Mouse (Mus musculus): ENCODE measurements at regions not wholly inside any gene's neighbourhood (a gene's known extent, or its start where the extent isn't known, plus 50 kb on each side); places are given as distances from the start of the nearest gene placed in this dataset.

DNA sequence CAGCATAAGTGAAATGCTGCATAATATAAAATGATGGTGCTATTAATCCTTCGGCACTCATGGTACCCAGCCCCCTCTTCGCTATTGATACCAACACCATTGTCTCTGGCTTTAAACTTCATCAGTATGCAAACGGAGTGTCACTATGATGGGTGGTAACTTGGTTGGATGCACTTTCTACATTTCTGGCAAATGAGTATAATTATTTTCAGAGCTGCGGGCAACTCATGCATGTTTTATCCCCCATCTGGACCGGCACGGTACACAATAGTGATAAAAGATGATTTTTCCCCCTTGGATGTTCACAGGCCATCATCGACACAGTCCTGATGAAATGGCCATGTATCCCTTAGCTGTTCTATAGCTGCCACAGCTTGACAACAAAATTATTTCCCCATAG, 503.9 kb upstream of the Smim15 start:
- no peaks in the 10 kb centered on the region for H3K27me3 ChIP-seq (ENCODE audit: control insufficient read depth, insufficient read depth, low read length)
- H3K4me3 ChIP-seq (replicated peaks; ENCODE audit: insufficient read depth, low read depth, low read length) = no peak overlapping the region
- 42% methylated on average over 7 of the region's 7 CpGs for WGBS
- no peaks in the 10 kb centered on the region; the same call in 1 of the 2 replicates for H3K4me1 ChIP-seq (ENCODE audit: control insufficient read depth, insufficient read depth, low read length)
- TF ChIP-seq POLR2A (IDR thresholded peaks at IDR 0.05; ENCODE audit: borderline replicate concordance, insufficient read depth, low read length) (no peak), CTCF (IDR thresholded peaks at IDR 0.05; ENCODE audit: borderline replicate concordance, insufficient read depth, low read depth, low read length) (no peak)
- DNase-seq = no peak
- H3K27ac ChIP-seq (ENCODE audit: insufficient read depth, low read length) = no peak overlapping the region

DNA sequence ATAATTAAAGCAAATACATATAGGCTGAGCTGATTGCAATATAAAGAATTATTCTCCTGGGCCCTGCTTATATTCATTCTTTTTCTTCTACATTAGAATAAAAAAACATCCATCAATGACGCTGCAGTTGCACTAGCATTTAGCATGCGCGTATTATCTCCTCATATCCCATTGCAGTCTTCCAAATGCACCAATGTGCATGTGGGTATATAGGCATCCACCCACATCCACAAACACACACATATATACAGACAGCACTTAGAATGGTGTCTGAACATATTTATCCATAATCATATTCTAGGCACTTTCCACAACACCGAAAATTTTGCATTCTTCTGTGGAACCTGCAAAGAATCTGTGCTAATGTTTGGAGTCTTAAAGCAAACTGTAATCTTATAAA, 504.4 kb upstream of the Smim15 start:
- DNase-seq = no peak
- TF ChIP-seq CTCF (IDR thresholded peaks at IDR 0.05; ENCODE audit: borderline replicate concordance, insufficient read depth, low read depth, low read length) = no peak
- no peak for TF ChIP-seq POLR2A (IDR thresholded peaks at IDR 0.05; ENCODE audit: borderline replicate concordance, insufficient read depth, low read length)
- no peaks in the 10 kb centered on the region for H3K27me3 ChIP-seq (ENCODE audit: control insufficient read depth, insufficient read depth, low read length)
- H3K27ac ChIP-seq (ENCODE audit: insufficient read depth, low read length) = no peak overlapping the region
- H3K4me1 ChIP-seq (ENCODE audit: control insufficient read depth, insufficient read depth, low read length) = no peaks in the 10 kb centered on the region; the same call in 1 of the 2 replicates
- WGBS = 98% methylated on average over 4 of the region's 4 CpGs
- no peak overlapping the region for H3K4me3 ChIP-seq (replicated peaks; ENCODE audit: insufficient read depth, low read depth, low read length)

DNA sequence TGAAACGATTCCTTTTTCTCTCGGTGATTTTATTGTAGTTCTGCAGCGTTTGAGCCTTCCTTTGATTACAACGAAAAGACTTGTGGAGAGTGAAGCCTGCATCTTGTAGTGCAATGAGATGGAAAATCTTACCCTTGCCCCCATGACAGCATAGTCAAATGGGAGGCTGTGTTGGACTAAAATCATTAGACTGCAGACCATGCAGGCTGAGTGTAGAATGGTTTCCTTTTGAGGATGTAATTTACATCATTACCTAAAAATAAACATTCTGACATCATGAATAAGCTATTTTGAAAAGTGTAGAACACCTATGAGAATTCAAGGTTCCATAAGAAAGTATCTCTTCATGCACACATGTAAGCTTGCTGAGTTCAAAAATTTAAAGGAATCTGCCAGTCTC, 504.9 kb upstream of the Smim15 start:
- H3K4me1 ChIP-seq (ENCODE audit: control insufficient read depth, insufficient read depth, low read length) = no peaks in the 10 kb centered on the region; the same call in 1 of the 2 replicates
- no peak for TF ChIP-seq CTCF (IDR thresholded peaks at IDR 0.05; ENCODE audit: borderline replicate concordance, insufficient read depth, low read depth, low read length)
- TF ChIP-seq POLR2A (IDR thresholded peaks at IDR 0.05; ENCODE audit: borderline replicate concordance, insufficient read depth, low read length) = no peak
- no peak for DNase-seq
- 85% methylated on average over 4 of the region's 4 CpGs for WGBS
- no peak overlapping the region for H3K27ac ChIP-seq (ENCODE audit: insufficient read depth, low read length)
- no peaks in the 10 kb centered on the region for H3K27me3 ChIP-seq (ENCODE audit: control insufficient read depth, insufficient read depth, low read length)
- H3K4me3 ChIP-seq (replicated peaks; ENCODE audit: insufficient read depth, low read depth, low read length) = no peak overlapping the region

DNA sequence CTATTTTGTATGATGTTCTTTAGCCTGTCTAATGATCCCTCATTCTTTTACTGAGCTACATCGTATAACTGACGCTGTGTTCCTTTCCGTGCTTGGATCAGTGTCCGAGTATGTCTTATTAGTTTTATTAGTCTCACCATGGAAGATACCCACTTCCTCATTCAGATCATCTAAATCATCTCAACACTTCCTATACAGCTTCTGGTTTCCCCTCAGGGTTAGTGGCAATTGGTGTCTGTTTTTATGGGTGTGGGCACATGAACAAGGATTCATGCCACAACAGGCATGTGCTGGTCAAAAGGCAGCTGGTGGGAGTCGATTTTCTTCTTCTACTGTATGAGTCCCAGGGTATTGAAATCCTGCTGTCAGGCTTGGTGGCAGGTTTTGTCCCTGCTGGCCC, 509.0 kb upstream of the Smim15 start:
- Histone ChIP-seq H3K27me3 (ENCODE audit: control insufficient read depth, insufficient read depth, low read length) (no peaks in the 10 kb centered on the region), H3K4me1 (ENCODE audit: control insufficient read depth, insufficient read depth, low read length) (no peaks in the 10 kb centered on the region), H3K27ac (ENCODE audit: insufficient read depth, low read length) (no peak overlapping the region), H3K4me3 (replicated peaks; ENCODE audit: insufficient read depth, low read depth, low read length) (no peak overlapping the region)
- no peak for DNase-seq
- TF ChIP-seq CTCF (IDR thresholded peaks at IDR 0.05; ENCODE audit: borderline replicate concordance, insufficient read depth, low read depth, low read length) = no peak
- 84% methylated on average over 5 of the region's 5 CpGs for WGBS

DNA sequence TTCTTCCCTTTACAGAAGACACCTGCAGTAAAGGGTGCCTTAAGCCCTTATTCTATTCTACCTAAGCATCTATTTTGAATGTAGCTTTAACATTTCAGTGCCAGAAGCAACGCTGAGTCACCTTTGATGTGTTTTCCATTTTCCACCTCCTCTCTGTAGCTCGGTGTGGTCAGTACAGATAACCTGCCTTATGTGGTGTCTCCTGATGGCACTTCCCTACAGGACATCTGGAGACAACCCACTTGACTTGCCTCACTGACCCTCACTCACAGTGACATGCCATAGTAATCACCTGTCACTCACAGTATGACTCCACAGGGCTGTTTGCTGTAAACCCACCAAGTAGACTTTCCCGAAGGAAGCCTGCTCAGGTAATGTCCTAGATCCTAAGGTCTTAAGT, 510.9 kb upstream of the Smim15 start:
- DNase-seq = no peak
- Histone ChIP-seq H3K4me3 (replicated peaks; ENCODE audit: insufficient read depth, low read depth, low read length) (no peak overlapping the region), H3K27me3 (ENCODE audit: control insufficient read depth, insufficient read depth, low read length) (no peaks in the 10 kb centered on the region), H3K27ac (ENCODE audit: insufficient read depth, low read length) (no peak overlapping the region), H3K4me1 (ENCODE audit: control insufficient read depth, insufficient read depth, low read length) (no peaks in the 10 kb centered on the region)
- TF ChIP-seq CTCF (IDR thresholded peaks at IDR 0.05; ENCODE audit: borderline replicate concordance, insufficient read depth, low read depth, low read length) = no peak
- no peak for TF ChIP-seq POLR2A (IDR thresholded peaks at IDR 0.05; ENCODE audit: borderline replicate concordance, insufficient read depth, low read length)
- WGBS = 69% methylated on average over 3 of the region's 3 CpGs

DNA sequence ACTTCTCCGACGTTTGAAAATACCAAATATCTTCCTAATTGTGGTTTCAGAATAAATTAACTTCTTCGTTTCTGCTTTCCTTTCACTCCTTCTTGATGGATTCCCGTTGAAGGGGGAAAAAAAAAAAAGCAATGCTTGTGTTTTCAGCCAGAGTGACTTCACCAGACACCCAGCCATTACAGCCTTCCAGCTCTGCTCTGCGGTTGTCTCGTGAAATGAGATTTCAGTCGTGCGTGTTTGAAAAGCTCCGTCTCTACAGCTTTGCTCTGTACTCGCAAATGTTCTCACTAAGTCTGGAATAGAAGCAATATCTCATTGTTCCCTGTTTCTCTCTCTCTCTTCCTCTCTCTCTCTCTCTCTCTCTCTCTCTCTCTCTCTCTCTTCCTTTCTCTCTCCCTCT, 509.6 kb upstream of the Kif2a start:
- no peak overlapping the region for H3K27ac ChIP-seq (ENCODE audit: insufficient read depth, low read length)
- TF ChIP-seq POLR2A (IDR thresholded peaks at IDR 0.05; ENCODE audit: borderline replicate concordance, insufficient read depth, low read length) = no peak
- no peak for TF ChIP-seq CTCF (IDR thresholded peaks at IDR 0.05; ENCODE audit: borderline replicate concordance, insufficient read depth, low read depth, low read length)
- no peaks in the 10 kb centered on the region for H3K27me3 ChIP-seq (ENCODE audit: control insufficient read depth, insufficient read depth, low read length)
- no peak for DNase-seq
- WGBS = 72% methylated on average over 10 of the region's 10 CpGs
- H3K4me1 ChIP-seq (ENCODE audit: control insufficient read depth, insufficient read depth, low read length) = no peaks in the 10 kb centered on the region
- H3K4me3 ChIP-seq (replicated peaks; ENCODE audit: insufficient read depth, low read depth, low read length) = no peak overlapping the region

DNA sequence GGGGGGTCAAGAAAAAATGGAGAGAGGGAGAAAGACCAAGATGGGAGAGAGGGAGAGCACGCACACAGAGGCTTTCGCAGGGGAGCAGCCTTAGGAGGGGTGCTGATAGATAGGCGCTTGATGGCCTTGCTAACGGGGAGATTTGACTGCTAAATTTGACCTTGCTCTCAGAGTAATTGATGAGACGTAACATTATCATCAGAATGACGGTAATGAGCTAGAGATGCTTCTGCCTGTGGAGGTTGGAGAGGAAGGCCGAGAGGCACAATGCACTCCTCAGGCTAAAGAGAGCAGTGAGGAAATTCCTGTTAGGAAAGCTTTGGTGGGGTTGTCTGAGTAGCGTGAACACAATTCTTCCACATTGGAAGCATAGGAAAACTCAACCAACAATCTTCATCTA, 509.1 kb upstream of the Kif2a start:
- no peak for DNase-seq
- no peak overlapping the region for H3K4me3 ChIP-seq (replicated peaks; ENCODE audit: insufficient read depth, low read depth, low read length)
- no peaks in the 10 kb centered on the region for H3K4me1 ChIP-seq (ENCODE audit: control insufficient read depth, insufficient read depth, low read length)
- WGBS = 79% methylated on average over 8 of the region's 8 CpGs
- no peaks in the 10 kb centered on the region for H3K27me3 ChIP-seq (ENCODE audit: control insufficient read depth, insufficient read depth, low read length)
- no peak for TF ChIP-seq CTCF (IDR thresholded peaks at IDR 0.05; ENCODE audit: borderline replicate concordance, insufficient read depth, low read depth, low read length)
- TF ChIP-seq POLR2A (IDR thresholded peaks at IDR 0.05; ENCODE audit: borderline replicate concordance, insufficient read depth, low read length) = no peak
- H3K27ac ChIP-seq (ENCODE audit: insufficient read depth, low read length) = no peak overlapping the region

DNA sequence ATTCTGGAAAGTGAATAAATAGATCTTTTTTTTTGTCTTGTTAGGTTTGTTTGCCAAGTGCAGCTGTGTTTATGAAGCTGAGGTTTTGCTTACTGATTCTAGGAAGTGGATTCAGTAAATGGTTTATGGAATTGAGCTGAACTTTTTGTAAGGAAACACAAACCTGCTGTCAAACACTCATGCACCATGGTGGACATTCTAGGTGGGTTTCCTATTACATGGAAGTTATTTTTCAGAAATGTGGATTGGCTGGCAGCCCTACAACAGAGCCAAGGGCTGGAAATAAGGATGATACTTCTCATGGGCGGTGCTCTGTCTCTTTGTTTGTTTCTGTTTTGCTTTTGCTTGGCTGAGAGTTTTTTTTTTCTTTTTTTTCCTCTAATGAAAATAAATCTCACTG, 508.5 kb upstream of the Kif2a start:
- Histone ChIP-seq H3K27ac (ENCODE audit: insufficient read depth, low read length) (no peak overlapping the region), H3K4me3 (replicated peaks; ENCODE audit: insufficient read depth, low read depth, low read length) (no peak overlapping the region), H3K4me1 (ENCODE audit: control insufficient read depth, insufficient read depth, low read length) (no peaks in the 10 kb centered on the region), H3K27me3 (ENCODE audit: control insufficient read depth, insufficient read depth, low read length) (no peaks in the 10 kb centered on the region)
- no peak for DNase-seq
- TF ChIP-seq POLR2A (IDR thresholded peaks at IDR 0.05; ENCODE audit: borderline replicate concordance, insufficient read depth, low read length) = no peak
- no peak for TF ChIP-seq CTCF (IDR thresholded peaks at IDR 0.05; ENCODE audit: borderline replicate concordance, insufficient read depth, low read depth, low read length)
- 93% methylated on average over 1 of the region's 1 CpGs for WGBS

Data from cerebellum, adult 2 months (tissue).